ENCODE assay signal across 20 mouse cellular contexts in the genomic region with DNA sequence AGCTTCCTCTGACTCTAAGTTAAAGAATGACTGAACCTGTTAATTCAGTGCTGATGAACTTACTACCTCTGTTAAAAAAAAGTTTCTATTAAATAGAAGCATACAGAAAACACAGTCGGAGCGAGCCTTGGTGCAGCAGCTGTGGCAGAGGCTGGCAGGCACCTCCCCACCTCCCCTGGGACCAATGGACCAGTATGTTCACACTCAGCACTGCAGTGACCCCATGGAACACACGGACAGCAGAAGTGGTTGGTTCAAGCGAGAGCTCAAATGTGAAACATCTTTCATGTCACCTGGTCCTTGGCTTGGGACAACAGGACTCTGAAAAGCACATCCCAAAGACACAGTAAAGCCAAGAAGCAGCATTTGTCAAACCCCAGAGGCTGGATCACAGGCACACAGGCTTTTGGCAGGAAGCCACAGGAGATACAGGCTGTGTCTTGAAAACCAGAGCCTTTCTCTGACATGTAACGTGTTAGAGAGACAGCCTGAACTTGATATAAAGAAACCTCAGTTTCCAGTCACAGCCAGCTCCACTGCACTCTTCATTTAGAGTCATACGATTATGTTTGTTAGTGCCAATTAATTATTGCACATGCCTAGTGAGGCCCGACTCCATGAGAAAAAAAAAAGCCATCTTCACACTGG. TPM values are rescaled to one million over a fixed set of nuclear protein-coding genes. Genes with fewer than 3 reads are reported as not detected.
A peak's percentile ranks its signal among the peaks of the same experiment; 100 is the strongest.
DNase-seq lines count a peak whose midpoint lies in the region; ATAC-seq and TF ChIP-seq lines count a peak whose summit lies in the region.
"Had no signal": no experiment of that assay in that cellular context is flagged by ENCODE, and none has a peak within 500 bp of the region (broad histone marks: within the 10 kb centered on the region; RNA-seq: fewer than 3 reads in every experiment).

No protein-coding gene starts in this region.

- ATAC-seq in forebrain, embryonic 14.5 days = peak; percentile 21; the same call in 1 of the 2 replicates
- ATAC-seq in midbrain, embryonic 14.5 days (ENCODE audit: low FRiP score, low TSS enrichment) = no peak
- ATAC-seq in midbrain, embryonic 13.5 days = no peak
- ATAC-seq in embryonic facial prominence, embryonic 14.5 days (ENCODE audit: low read depth) = no peak
- ATAC-seq in stomach, postnatal 0 days (ENCODE audit: low FRiP score, low TSS enrichment) = no peak
- ATAC-seq: inflammation-experienced regulatory T-cells, adult 6 months had no signal

- no peaks in the 10 kb centered on the region; the same call in 1 of the 2 replicates for H3K4me1 ChIP-seq in forebrain, embryonic 14.5 days (ENCODE audit: control insufficient read depth, insufficient read depth, low read length)
- no peaks in the 10 kb centered on the region for H3K4me1 ChIP-seq in forebrain, embryonic 10.5 days
- H3K4me1 ChIP-seq in midbrain, embryonic 14.5 days (ENCODE audit: control insufficient read depth, insufficient read depth, low read length) = no peaks in the 10 kb centered on the region
- H3K4me1 ChIP-seq in midbrain, embryonic 13.5 days (replicated peaks) = no peaks in the 10 kb centered on the region; the same call in 1 of the 2 replicates
- no peaks in the 10 kb centered on the region for H3K4me1 ChIP-seq in embryonic facial prominence, embryonic 14.5 days (ENCODE audit: control insufficient read depth, insufficient read depth, low read length)
- no peaks in the 10 kb centered on the region for H3K4me1 ChIP-seq in stomach, postnatal 0 days (replicated peaks; ENCODE audit: control insufficient read depth, insufficient read depth)
- H3K4me1 ChIP-seq: embryonic facial prominence, embryonic 12.5 days; kidney, embryonic 15.5 days; liver, embryonic 15.5 days; midbrain, embryonic 10.5 days had no signal

- no peak for TF ChIP-seq CTCF in stomach, postnatal 0 days (IDR thresholded peaks at IDR 0.05; ENCODE audit: low read depth)

- no peak for TF ChIP-seq EP300 in stomach, postnatal 0 days (optimal IDR thresholded peaks at IDR 0.05)

- peak; percentile 61 for DNase-seq in forebrain, embryonic 14.5 days (ENCODE audit: low spot score)
- DNase-seq in forebrain, embryonic 10.5 days (ENCODE audit: extremely low spot score, low spot score) = no peak
- peak; percentile 45 for DNase-seq in midbrain, embryonic 14.5 days
- DNase-seq in cerebellum, adult 18-20 months = peak; percentile 36 to 43
- DNase-seq in embryonic facial prominence, embryonic 14.5 days (ENCODE audit: low spot score) = peak; percentile 31
- no peak for DNase-seq in stomach, postnatal 0 days (ENCODE audit: low spot score)
- DNase-seq in thymus, postnatal 10 days (ENCODE audit: low spot score in 2 of 2) = no peak
- DNase-seq: adrenal gland, postnatal 36 days; heart, adult 18-20 months; lung, postnatal 14 days; right cerebral cortex, postnatal 25 days; thymus, adult 18-20 months had no signal

- no peaks in the 10 kb centered on the region for H3K27me3 ChIP-seq in forebrain, embryonic 14.5 days (replicated peaks; ENCODE audit: control insufficient read depth, insufficient read depth, low read length)
- no peaks in the 10 kb centered on the region for H3K27me3 ChIP-seq in forebrain, embryonic 10.5 days (ENCODE audit: poor library complexity, severe bottlenecking)
- H3K27me3 ChIP-seq in midbrain, embryonic 14.5 days (ENCODE audit: control insufficient read depth, insufficient read depth, low read length) = no peaks in the 10 kb centered on the region
- no peaks in the 10 kb centered on the region for H3K27me3 ChIP-seq in midbrain, embryonic 13.5 days
- H3K27me3 ChIP-seq in embryonic facial prominence, embryonic 14.5 days (replicated peaks; ENCODE audit: control insufficient read depth, insufficient read depth, low read length) = no peaks in the 10 kb centered on the region
- H3K27me3 ChIP-seq in stomach, postnatal 0 days (ENCODE audit: control insufficient read depth, insufficient read depth, low read length) = no peaks in the 10 kb centered on the region
- H3K27me3 ChIP-seq: embryonic facial prominence, embryonic 12.5 days; kidney, embryonic 15.5 days; limb, embryonic 12.5 days; liver, embryonic 15.5 days had no signal

- no peak overlapping the region for H3K4me2 ChIP-seq in forebrain, embryonic 14.5 days (ENCODE audit: low read length)
- H3K4me2 ChIP-seq in midbrain, embryonic 14.5 days (ENCODE audit: low read length) = no peak overlapping the region
- no peak overlapping the region for H3K4me2 ChIP-seq in midbrain, embryonic 13.5 days (replicated peaks)
- no peak overlapping the region for H3K4me2 ChIP-seq in embryonic facial prominence, embryonic 14.5 days (ENCODE audit: low read depth, low read length)
- no peak overlapping the region for H3K4me2 ChIP-seq in stomach, postnatal 0 days (replicated peaks; ENCODE audit: low read depth)
- H3K4me2 ChIP-seq: embryonic facial prominence, embryonic 12.5 days; kidney, embryonic 15.5 days; limb, embryonic 12.5 days; liver, embryonic 15.5 days had no signal

- no peak overlapping the region for H3K27ac ChIP-seq in forebrain, embryonic 14.5 days (ENCODE audit: low read depth, low read length)
- H3K27ac ChIP-seq in forebrain, embryonic 10.5 days = no peak overlapping the region
- no peak overlapping the region for H3K27ac ChIP-seq in midbrain, embryonic 14.5 days (replicated peaks; ENCODE audit: low read depth, low read length)
- no peak overlapping the region for H3K27ac ChIP-seq in midbrain, embryonic 13.5 days
- no peak overlapping the region for H3K27ac ChIP-seq in embryonic facial prominence, embryonic 14.5 days (replicated peaks; ENCODE audit: low read depth, low read length)
- no peak overlapping the region for H3K27ac ChIP-seq in stomach, postnatal 0 days (replicated peaks)
- H3K27ac ChIP-seq: embryonic facial prominence, embryonic 12.5 days; kidney, embryonic 15.5 days; limb, embryonic 12.5 days; liver, embryonic 15.5 days; midbrain, embryonic 10.5 days had no signal

- no peaks in the 10 kb centered on the region for H3K9me3 ChIP-seq in forebrain, embryonic 14.5 days (replicated peaks; ENCODE audit: control insufficient read depth, low read length)
- no peaks in the 10 kb centered on the region for H3K9me3 ChIP-seq in forebrain, embryonic 10.5 days
- no peaks in the 10 kb centered on the region for H3K9me3 ChIP-seq in midbrain, embryonic 14.5 days (ENCODE audit: control insufficient read depth, low read length)
- H3K9me3 ChIP-seq in midbrain, embryonic 13.5 days = peaks cover 3% of the 10 kb centered on the region; the same call in 1 of the 2 replicates
- no peaks in the 10 kb centered on the region for H3K9me3 ChIP-seq in embryonic facial prominence, embryonic 14.5 days (ENCODE audit: control insufficient read depth, low read length)
- no peaks in the 10 kb centered on the region for H3K9me3 ChIP-seq in stomach, postnatal 0 days (ENCODE audit: control insufficient read depth, low read length)
- H3K9me3 ChIP-seq: embryonic facial prominence, embryonic 12.5 days; kidney, embryonic 15.5 days; limb, embryonic 12.5 days; liver, embryonic 15.5 days; midbrain, embryonic 10.5 days had no signal

- no peak overlapping the region for H3K4me3 ChIP-seq in forebrain, embryonic 14.5 days (ENCODE audit: low read depth, low read length)
- no peak overlapping the region for H3K4me3 ChIP-seq in forebrain, embryonic 10.5 days
- H3K4me3 ChIP-seq in midbrain, embryonic 14.5 days (replicated peaks; ENCODE audit: low read depth, low read length) = no peak overlapping the region
- no peak overlapping the region for H3K4me3 ChIP-seq in midbrain, embryonic 13.5 days (replicated peaks)
- H3K4me3 ChIP-seq in embryonic facial prominence, embryonic 14.5 days (ENCODE audit: low read depth, low read length) = no peak overlapping the region
- no peak overlapping the region for H3K4me3 ChIP-seq in stomach, postnatal 0 days (ENCODE audit: low read depth, low read length)
- H3K4me3 ChIP-seq: embryonic facial prominence, embryonic 12.5 days; kidney, embryonic 15.5 days; limb, embryonic 12.5 days; liver, embryonic 15.5 days; midbrain, embryonic 10.5 days had no signal

- H3K9ac ChIP-seq in forebrain, embryonic 14.5 days (ENCODE audit: low read length) = no peak overlapping the region
- H3K9ac ChIP-seq in midbrain, embryonic 14.5 days (replicated peaks; ENCODE audit: low read length) = no peak overlapping the region
- no peak overlapping the region for H3K9ac ChIP-seq in midbrain, embryonic 13.5 days (replicated peaks)
- H3K9ac ChIP-seq in embryonic facial prominence, embryonic 14.5 days (ENCODE audit: low read depth, low read length) = no peak overlapping the region
- no peak overlapping the region for H3K9ac ChIP-seq in stomach, postnatal 0 days (ENCODE audit: low read length)
- H3K9ac ChIP-seq: embryonic facial prominence, embryonic 12.5 days; kidney, embryonic 15.5 days; limb, embryonic 12.5 days; liver, embryonic 15.5 days had no signal

- WGBS in forebrain, embryonic 14.5 days = 64% methylated on average over 7 of the region's 7 CpGs
- WGBS in forebrain, embryonic 10.5 days = 82% methylated on average over 7 of the region's 7 CpGs
- 77% methylated on average over 7 of the region's 7 CpGs for WGBS in midbrain, embryonic 14.5 days
- 77% methylated on average over 7 of the region's 7 CpGs for WGBS in midbrain, embryonic 13.5 days
- WGBS in embryonic facial prominence, embryonic 14.5 days = 68% methylated on average over 7 of the region's 7 CpGs
- 73% methylated on average over 7 of the region's 7 CpGs for WGBS in stomach, postnatal 0 days

- H3K36me3 ChIP-seq in forebrain, embryonic 14.5 days (ENCODE audit: control insufficient read depth, insufficient read depth, low read length) = no peaks in the 10 kb centered on the region
- no peaks in the 10 kb centered on the region for H3K36me3 ChIP-seq in forebrain, embryonic 10.5 days (replicated peaks)
- H3K36me3 ChIP-seq in midbrain, embryonic 14.5 days (ENCODE audit: control insufficient read depth, insufficient read depth, low read length) = no peaks in the 10 kb centered on the region
- no peaks in the 10 kb centered on the region for H3K36me3 ChIP-seq in midbrain, embryonic 13.5 days
- H3K36me3 ChIP-seq in embryonic facial prominence, embryonic 14.5 days (ENCODE audit: control insufficient read depth, insufficient read depth, low read length) = no peaks in the 10 kb centered on the region
- H3K36me3 ChIP-seq in stomach, postnatal 0 days (ENCODE audit: control insufficient read depth, insufficient read depth, low read length) = no peaks in the 10 kb centered on the region
- H3K36me3 ChIP-seq: embryonic facial prominence, embryonic 12.5 days; G1E; kidney, embryonic 15.5 days; limb, embryonic 12.5 days; liver, embryonic 15.5 days; midbrain, embryonic 10.5 days had no signal

RNA-seq across cellular contexts. Expression of a gene that starts 45.2 kb away (rescaled TPM):
- polyA plus RNA-seq in forebrain, embryonic 14.5 days (2014; fragmentation: Nextera tagmentation; extraction: Ambion mirVana) = 0.97 and 1.6 TPM in 2 replicates
- 0.56 and 0.74 TPM in 2 replicates for polyA plus RNA-seq in forebrain, embryonic 10.5 days (2016; fragmentation: Nextera tagmentation; extraction: Ambion mirVana)
- 0.77 and 1.4 TPM in 2 replicates for polyA plus RNA-seq in midbrain, embryonic 14.5 days (2014; fragmentation: Nextera tagmentation; extraction: Ambion mirVana)
- 0.50 and 0.52 TPM in 2 replicates for polyA plus RNA-seq in midbrain, embryonic 13.5 days (2015; fragmentation: Nextera tagmentation; extraction: Ambion mirVana)
- 3.7 and 4.7 TPM in 2 replicates for polyA plus RNA-seq in embryonic facial prominence, embryonic 14.5 days (2014; fragmentation: Nextera tagmentation; extraction: Ambion mirVana)
- 2.4 and 2.6 TPM in 2 replicates for polyA plus RNA-seq in stomach, postnatal 0 days (2015; fragmentation: Nextera tagmentation; extraction: Ambion mirVana)
- polyA plus RNA-seq: G1E; inflammation-experienced regulatory T-cells, adult 6 months; limb, embryonic 12.5 days had no signal

Comparison
In these comparisons a context has a peak if more than half of its experiments do, and no peak if none do; other contexts are left out.
1. DNase-seq: peak in forebrain, embryonic 14.5 days (single experiment), midbrain, embryonic 14.5 days (single experiment), cerebellum, adult 18-20 months (2 of 2) and embryonic facial prominence, embryonic 14.5 days (single experiment); none in forebrain, embryonic 10.5 days (single experiment), stomach, postnatal 0 days (single experiment) and thymus, postnatal 10 days (0 of 2).